Mouse (Mus musculus) layer of hippocampus, postnatal 25 days (tissue): ENCODE measurements around the gene As3mt. TPM values are rescaled to one million over a fixed set of nuclear protein-coding genes. Genes with fewer than 3 reads are reported as not detected.
A peak's percentile ranks its signal among the peaks of the same experiment; 100 is the strongest.

Source experiments
- DNase-seq, 2 experiments: peaks; one replicate each; pipeline ENCODE4 v3.0.0; 2022; ENCODE audit warnings: mixed read lengths in 2 of 2, low spot score in 1 of 2; ENCODE audit errors: extremely low spot score in 1 of 2
- total RNA-seq, 2 experiments: library from RNA; stranded (reverse); gene quantifications; 2 replicates each; pipeline ENCODE4 v1.2.3; 2021

Gene As3mt
- 10 to 100 TPM; 22.0 to 23.8 TPM for total RNA-seq

- no peak for DNase-seq
These were observed at the start of gene As3mt for GRCm38 (mm10) chr19:46707296-46708151. Gene As3mt (plus strand): TSS chr19:46707458.

GRCm38 (mm10) chr19:46658348-46658747 lies 48.9 kb upstream of the As3mt start:
- DNase-seq = no peak

GRCm38 (mm10) chr19:46658851-46659250 lies 48.4 kb upstream of the As3mt start:
- DNase-seq = no peak

GRCm38 (mm10) chr19:46661511-46661910 lies 45.7 kb upstream of the As3mt start:
- no peak for DNase-seq

GRCm38 (mm10) chr19:46662214-46662613 lies 45.0 kb upstream of the As3mt start:
- DNase-seq = no peak

GRCm38 (mm10) chr19:46662784-46663183 lies 44.5 kb upstream of the As3mt start:
- no peak for DNase-seq

GRCm38 (mm10) chr19:46665474-46665873 lies 41.8 kb upstream of the As3mt start:
- DNase-seq = no peak

GRCm38 (mm10) chr19:46667300-46667699 lies 40.0 kb upstream of the As3mt start:
- no peak for DNase-seq

GRCm38 (mm10) chr19:46668263-46668662 lies 39.0 kb upstream of the As3mt start:
- no peak for DNase-seq

- DNase-seq = no peak
These were observed 37.5 kb upstream of the As3mt start for GRCm38 (mm10) chr19:46669802-46670201.

- DNase-seq = peak; percentile 35 to 68
These were observed 36.6 kb upstream of the As3mt start for GRCm38 (mm10) chr19:46670691-46671090.

GRCm38 (mm10) chr19:46672766-46673418 lies 34.4 kb upstream of the As3mt start, which contains the start of gene Cyp17a1:
Gene Cyp17a1 (minus strand): TSS chr19:46673172.
- DNase-seq = no peak

- no peak for DNase-seq
These were observed 31.6 kb upstream of the As3mt start for GRCm38 (mm10) chr19:46675641-46676040.

- DNase-seq = no peak
These were observed 27.4 kb upstream of the As3mt start for GRCm38 (mm10) chr19:46679720-46680383.

- DNase-seq = peak; percentile 82 to 90
These were observed 17.5 kb upstream of the As3mt start, which contains the start of gene Borcs7 for GRCm38 (mm10) chr19:46689460-46690372. Gene Borcs7 (plus strand): TSS chr19:46689906.

- no peak for DNase-seq
These were observed 16.9 kb upstream of the As3mt start for GRCm38 (mm10) chr19:46690387-46690786.

GRCm38 (mm10) chr19:46691078-46691477 lies 16.2 kb upstream of the As3mt start:
- no peak for DNase-seq

- no peak for DNase-seq
These were observed 14.1 kb upstream of the As3mt start for GRCm38 (mm10) chr19:46693146-46693545.

GRCm38 (mm10) chr19:46696482-46696881 lies 10.8 kb upstream of the As3mt start:
- no peak for DNase-seq

- no peak for DNase-seq
These were observed 10.3 kb upstream of the As3mt start for GRCm38 (mm10) chr19:46696943-46697342.
